Mouse (Mus musculus): Measurements from ENCODE around the gene Cited2.

- TF ChIP-seq CTCF (IDR thresholded peaks at IDR 0.05; ENCODE audit: low read depth) (no peak), EP300 (IDR thresholded peaks at IDR 0.05; ENCODE audit: low read depth) (no peak)
Measured at GRCm38 (mm10) chr10:17775079-17775478, 52.1 kb downstream of the Cited2 start.
